Mouse (Mus musculus) thymus, postnatal 36 days (tissue): ENCODE measurements at regions not wholly inside any gene's neighbourhood (a gene's known extent, or its start where the extent isn't known, plus 50 kb on each side); places are given as distances from the start of the nearest gene placed in this dataset.

ENCODE experiments used
- DNase-seq, 2 experiments: peaks; one replicate each; pipeline ENCODE4 v3.0.0; 2022; ENCODE audit warnings: mixed read lengths in 2 of 2

- DNase-seq, result no peak
Measured at GRCm38 (mm10) chr12:25289381-25289780, 192.4 kb upstream of the Id2 start.

DNA sequence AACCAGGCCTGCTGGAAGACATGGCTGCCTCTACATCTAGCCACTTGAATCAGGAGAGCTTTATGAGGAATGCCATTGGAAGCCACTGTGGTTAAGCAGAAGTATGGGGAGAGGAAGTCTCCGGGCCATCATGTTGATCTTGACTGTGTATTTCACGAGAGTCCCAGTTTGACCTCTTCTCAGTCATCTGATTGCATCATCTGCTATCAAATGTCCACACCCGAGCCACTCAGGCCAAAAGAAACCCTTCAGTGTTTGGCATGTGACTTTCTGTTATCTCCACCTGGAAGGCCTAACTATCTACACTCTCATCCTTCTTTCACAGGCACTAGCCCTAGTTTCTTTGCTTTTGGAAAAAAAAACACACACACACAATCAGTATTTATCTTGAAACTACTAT, 186.9 kb upstream of the Id2 start:
- no peak for DNase-seq

DNA sequence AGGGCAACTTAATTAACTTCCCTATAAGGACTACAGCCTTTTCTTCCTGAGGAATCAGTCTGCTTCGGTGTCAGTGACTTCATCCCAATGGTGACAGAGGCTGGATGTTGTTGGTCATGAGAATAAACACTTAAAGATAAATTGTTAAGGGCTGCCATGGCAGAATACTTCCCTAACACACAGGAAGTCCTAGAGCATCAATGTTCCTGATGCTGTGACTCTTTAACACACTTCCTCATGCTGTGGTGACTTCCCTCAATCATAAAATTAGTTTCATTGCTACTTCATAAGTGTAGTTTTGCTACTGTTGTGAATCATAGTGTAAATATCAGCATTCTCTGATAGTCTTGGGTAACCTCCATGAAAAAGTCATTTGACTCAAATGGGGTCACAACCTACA, 184.5 kb upstream of the Id2 start:
- DNase-seq, result no peak

- DNase-seq, result no peak
Measured at GRCm38 (mm10) chr12:25273631-25274305, 176.8 kb upstream of the Id2 start.

- no peak for DNase-seq
Measured at GRCm38 (mm10) chr12:25272752-25273125, 175.8 kb upstream of the Id2 start.

- no peak for DNase-seq
Measured at GRCm38 (mm10) chr12:25272114-25272751, 175.3 kb upstream of the Id2 start.

DNA sequence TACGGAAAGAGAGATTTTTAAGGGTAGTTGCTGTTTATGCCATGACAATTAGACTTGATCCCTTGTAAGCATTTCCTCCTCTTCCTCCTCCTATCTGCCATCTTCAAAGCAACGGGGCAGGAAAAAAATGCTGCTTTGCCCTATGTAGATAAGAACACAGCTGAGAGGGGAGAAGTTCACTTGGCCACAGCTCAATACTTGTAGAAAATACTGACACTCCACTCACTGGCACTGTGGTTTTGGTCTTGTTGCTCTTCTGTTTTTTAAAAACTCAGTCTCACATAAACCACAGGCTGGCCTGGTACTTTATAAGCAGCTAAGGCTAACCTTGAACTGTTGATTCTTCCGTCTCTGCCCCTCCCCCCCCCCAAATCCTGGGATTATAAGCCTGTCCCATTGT, 172.9 kb upstream of the Id2 start:
- DNase-seq, result no peak

DNA sequence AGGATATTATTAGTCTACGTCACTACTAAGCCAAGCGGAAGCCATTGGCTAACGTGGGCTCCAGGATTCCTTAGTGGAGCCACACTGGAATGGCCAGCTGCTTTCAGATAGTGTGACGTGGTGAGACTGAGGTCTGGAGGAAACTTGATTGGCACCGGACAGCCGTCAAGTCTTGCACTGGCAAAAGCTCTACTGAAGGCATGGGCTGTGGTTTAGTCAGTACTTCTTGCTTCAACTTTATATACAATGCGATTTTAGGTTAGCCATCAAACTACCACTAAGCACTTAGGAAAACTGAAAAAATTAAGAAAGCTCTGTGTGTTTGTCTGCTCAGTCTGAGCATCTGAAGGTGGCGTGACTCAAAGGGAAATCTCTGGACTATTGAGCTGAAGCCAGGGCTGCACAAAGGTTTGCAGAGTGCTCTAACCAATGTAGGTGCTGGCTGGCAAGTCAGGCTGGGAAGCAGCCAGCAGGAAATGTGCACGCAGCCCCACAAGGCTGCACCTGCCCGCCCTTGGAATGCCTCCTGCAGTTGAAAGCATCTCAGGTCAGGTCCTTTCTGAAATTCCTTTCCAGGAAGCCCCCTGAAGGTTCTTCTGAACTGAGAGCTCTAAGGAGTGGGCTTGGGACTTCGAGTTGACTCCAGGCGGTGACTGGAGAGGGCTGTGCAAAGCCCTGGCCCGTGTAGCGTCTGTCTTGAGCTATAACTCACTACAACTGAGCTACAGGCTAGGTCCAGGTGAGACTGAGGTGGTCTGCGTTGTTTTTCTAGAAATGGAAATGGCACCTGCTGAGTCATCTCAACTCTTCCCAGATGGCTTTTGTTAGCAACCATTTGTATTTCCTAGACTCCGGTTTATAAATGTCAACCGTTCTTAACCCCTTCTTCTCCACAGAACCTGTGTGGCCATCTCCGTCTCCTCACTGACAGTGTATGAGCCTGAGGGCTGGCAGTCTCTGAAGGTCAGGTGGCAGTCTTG, 172.2 kb upstream of the Id2 start:
- no peak for DNase-seq

DNA sequence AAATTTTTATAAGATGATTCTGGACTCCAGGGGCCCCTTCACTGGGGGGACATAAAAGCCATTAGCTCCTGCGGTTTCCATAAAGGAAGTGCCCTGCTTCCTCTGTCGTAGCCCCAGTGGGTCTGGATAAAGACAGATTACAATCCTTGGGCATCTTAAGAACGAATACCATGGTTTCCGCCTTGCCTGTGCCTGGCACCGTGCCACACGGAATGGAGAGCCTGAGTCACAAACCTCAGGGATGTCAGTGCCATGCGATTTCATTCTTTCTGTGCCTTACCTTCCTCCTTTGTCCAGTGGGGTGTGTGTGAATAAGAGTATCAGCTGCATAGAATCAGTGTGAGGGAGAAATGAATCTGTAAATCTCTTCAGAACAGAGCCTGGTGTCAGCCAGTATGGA, 171.4 kb upstream of the Id2 start:
- no peak for DNase-seq

DNA sequence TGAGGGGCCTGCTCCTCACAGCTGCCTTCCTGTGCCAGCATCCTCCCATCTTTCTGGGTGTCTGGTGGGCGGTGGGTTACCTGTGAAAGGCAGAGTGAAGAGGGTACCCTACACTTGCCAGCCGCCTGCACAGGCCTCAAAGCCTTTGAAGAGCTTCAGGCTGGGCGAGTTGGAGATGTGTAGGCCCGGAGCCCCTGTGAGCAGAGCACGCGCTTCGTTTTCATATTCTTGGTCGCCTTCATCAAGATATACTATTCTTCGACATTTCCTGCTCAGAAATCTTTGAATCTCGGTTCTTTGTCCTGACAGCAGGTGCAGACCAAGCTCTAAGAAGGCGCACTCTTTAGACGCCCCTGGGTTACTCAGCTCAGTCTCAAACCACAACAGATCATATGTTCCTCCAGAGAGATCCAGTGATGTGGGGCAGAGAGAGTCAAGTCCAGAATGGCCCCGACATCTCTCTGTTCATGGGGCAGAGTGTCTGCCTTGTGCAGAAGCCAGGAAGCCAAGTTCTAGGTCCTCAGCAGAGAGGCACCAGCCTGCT, 170.7 kb upstream of the Id2 start:
- peak; percentile 55 to 74 for DNase-seq

DNA sequence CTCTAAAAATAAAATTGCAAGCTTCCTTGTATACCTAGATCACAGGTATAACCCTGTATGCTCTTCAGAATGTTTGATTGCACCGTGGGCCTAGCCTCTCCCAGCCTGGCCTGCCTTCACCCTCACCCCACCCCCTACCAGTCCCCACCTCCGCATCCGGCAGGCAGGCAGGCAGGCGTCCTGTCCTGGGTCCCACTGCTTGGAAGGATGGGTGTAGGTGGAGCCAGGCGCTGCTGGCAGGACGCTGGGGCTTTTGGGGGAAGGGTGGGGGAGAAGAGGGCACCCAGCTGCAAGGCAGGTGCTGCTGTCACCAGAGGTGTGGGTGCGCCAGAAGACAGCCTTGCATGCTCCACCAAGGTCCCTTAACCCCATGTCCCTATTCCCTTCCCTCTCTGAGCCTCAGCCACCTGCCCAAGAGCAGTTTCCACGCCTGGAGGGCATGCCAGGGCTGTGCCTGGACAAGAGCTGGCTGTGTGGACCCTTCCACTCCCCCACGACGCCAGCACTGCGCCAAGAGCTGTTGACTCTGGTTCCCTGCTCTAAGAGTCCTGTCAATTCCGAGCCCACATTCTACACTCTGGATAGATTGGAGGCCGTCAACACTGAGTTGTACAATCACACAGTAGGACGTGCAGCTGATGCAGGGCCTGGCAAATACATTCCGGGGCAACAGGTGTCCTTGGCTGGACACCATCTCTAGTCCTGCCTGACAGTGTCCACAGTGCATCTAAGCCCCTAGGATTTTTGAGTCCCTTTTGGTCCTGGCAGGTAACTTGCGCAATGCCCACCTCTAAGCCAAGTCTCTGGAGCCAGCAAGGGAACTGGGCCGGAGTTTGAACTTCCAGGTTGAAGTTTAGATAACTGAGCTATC, 170.0 kb upstream of the Id2 start:
- peak; percentile 77 to 89 for DNase-seq

DNA sequence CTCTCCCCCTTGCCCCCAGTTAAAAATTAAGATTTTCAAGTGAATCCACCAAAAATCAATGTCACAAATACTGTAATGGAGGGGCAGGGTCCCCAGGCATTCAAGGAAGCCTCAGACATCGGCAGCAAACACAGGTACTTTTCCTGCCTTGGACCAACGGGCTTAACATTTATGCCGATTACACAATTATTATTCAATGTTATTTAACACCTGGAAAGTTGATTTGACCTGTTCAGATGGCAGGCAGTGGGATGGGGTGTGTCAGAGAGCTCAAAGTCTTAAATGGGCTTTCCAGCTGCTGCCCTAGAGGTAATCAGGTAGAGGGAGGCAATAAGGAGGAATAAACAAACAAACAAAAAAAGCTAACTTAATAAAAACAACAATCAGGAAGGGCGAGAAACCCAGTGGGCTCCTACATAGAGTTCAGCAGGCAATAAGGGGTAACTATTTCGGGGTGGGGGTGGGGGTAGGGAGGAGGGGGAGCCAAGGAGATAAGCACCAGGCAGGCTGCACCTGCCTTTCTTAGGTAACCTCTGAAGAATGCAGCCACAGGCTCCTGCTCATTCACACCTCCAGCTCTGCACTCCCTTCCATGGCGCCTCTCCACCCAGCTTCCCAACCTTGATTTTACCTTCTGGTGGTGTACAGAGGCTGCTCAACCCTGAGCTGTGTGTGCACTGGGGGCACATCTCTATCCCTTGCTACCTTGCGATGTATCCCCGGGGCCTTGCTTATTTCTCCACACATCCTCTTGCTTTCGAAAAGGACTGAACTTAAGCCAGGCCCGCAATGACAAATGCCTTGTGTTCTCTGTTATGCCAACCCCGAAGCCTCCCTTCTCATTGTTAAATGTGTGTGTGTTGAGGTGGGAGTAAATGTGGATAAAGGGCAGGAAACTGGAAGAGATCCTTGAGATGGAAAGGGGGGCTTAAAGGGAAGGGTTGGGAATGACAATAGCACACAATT, 168.9 kb upstream of the Id2 start:
- DNase-seq, result no peak

DNA sequence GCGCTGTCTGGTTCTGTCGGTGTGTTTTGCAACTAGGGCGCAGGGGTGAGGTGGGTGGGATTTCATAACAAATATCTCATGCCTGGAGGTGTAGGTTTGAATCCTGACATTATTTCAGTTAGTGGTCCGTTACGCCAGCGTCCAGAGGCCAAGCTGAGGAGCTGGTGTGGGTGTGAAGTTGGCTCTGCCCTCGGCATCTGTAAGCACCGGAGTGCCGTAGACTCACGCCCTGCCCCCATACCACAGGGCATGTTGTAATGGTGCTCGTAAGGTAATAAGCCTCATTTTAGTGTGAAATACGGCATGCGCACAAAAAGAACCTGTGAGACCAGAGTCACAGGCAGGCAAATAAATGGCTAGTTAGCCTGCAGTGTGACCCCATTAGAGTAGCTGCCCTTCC, 168.1 kb upstream of the Id2 start:
- no peak for DNase-seq

GRCm38 (mm10) chr12:25264408-25264807, 167.5 kb upstream of the Id2 start:
- no peak for DNase-seq

GRCm38 (mm10) chr12:25262461-25262860, 165.5 kb upstream of the Id2 start:
- no peak for DNase-seq

- DNase-seq, result no peak
Measured at GRCm38 (mm10) chr12:25259123-25259522, 162.2 kb upstream of the Id2 start.

- no peak for DNase-seq
Measured at GRCm38 (mm10) chr12:25256268-25256667, 159.3 kb upstream of the Id2 start.

GRCm38 (mm10) chr12:25254716-25255115, 157.8 kb upstream of the Id2 start:
- DNase-seq, result peak; percentile 46 to 64

GRCm38 (mm10) chr12:25252776-25253510, 156.0 kb upstream of the Id2 start:
- no peak for DNase-seq

- no peak for DNase-seq
Measured at GRCm38 (mm10) chr12:25251411-25252171, 154.7 kb upstream of the Id2 start.
